Mouse (Mus musculus): ENCODE measurements around the gene Entpd1.

DNA sequence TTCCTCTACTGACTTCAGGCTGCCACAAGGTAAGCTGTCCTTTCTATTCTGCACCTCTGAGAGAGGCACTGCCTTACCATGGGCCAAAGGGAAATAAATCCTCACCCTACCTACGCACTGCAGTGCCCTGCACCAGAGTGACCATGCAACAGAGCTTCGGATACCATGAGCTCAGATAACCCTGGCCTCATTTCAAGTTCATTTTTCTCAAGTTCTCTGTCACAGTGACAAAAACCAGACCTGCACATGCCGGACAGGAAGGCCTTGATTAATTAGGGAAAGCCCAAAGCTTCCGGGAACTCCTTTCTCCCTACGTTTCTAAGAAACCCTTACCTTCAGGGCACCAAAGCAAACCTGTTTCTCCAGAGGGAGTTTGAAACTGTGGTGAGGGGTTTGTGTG, 30.5 kb upstream of the Entpd1 start:
- no peak for TF ChIP-seq CTCF (IDR thresholded peaks at IDR 0.05)
- no peak for TF ChIP-seq EP300 (IDR thresholded peaks at IDR 0.05; ENCODE audit: insufficient read depth, low read depth, low read length)
